Mouse (Mus musculus) c-Kit-negative CD71-positive TER-119-positive erythroid progenitor cells, embryonic 14.5 days (primary cell): Measurements from ENCODE around the gene Mapk14.
"Not testable (repeated sequence)": the region's sequence is repeated elsewhere in the genome, so short reads cannot be mapped to it uniquely, and the experiment has no call there.

Experiments
- DNase-seq: peaks from one replicate; pipeline ENCODE4 v3.0.0-alpha.2; 2013; ENCODE audit warnings: low read depth, low spot score

The Mapk14 gene

GRCm38 (mm10) chr17:28736486-28736885, 45.4 kb downstream of the Mapk14 start:
- no peak for DNase-seq

GRCm38 (mm10) chr17:28737973-28738372, 46.8 kb downstream of the Mapk14 start:
- no peak for DNase-seq

- DNase-seq = no peak
These were observed 48.1 kb downstream of the Mapk14 start for GRCm38 (mm10) chr17:28739244-28739643.

GRCm38 (mm10) chr17:28743145-28743866, 52.2 kb downstream of the Mapk14 start:
- no peak for DNase-seq

- peak; percentile 19 for DNase-seq
These were observed 52.8 kb downstream of the Mapk14 start for GRCm38 (mm10) chr17:28743916-28744315.

GRCm38 (mm10) chr17:28745773-28746172, 54.6 kb downstream of the Mapk14 start:
- DNase-seq = no peak

GRCm38 (mm10) chr17:28748001-28748400, 56.9 kb downstream of the Mapk14 start:
- DNase-seq = no peak

GRCm38 (mm10) chr17:28750580-28750979, 59.5 kb downstream of the Mapk14 start:
- DNase-seq = no peak

GRCm38 (mm10) chr17:28756447-28756846, 65.3 kb downstream of the Mapk14 start:
- DNase-seq = no peak

GRCm38 (mm10) chr17:28757470-28757869, 66.3 kb downstream of the Mapk14 start:
- DNase-seq = no peak

GRCm38 (mm10) chr17:28760736-28761312, 69.7 kb downstream of the Mapk14 start:
- no peak for DNase-seq

GRCm38 (mm10) chr17:28761871-28762270, 70.7 kb downstream of the Mapk14 start:
- peak; percentile 59 for DNase-seq

- no peak for DNase-seq
These were observed 75.1 kb downstream of the Mapk14 start for GRCm38 (mm10) chr17:28766203-28766602.

- no peak for DNase-seq
These were observed 75.8 kb downstream of the Mapk14 start for GRCm38 (mm10) chr17:28766781-28767515.

- no peak for DNase-seq
These were observed 78.2 kb downstream of the Mapk14 start, which contains the start of gene Mapk13 for GRCm38 (mm10) chr17:28769121-28769874. Gene Mapk13, plus strand, starts transcription at chr17:28769297.

GRCm38 (mm10) chr17:28769875-28770421, 78.8 kb downstream of the Mapk14 start:
- no peak for DNase-seq

GRCm38 (mm10) chr17:28771289-28771688, 80.2 kb downstream of the Mapk14 start:
- DNase-seq = no peak

- not testable (repeated sequence) for DNase-seq
These were observed 83.2 kb downstream of the Mapk14 start for GRCm38 (mm10) chr17:28774303-28774702.

GRCm38 (mm10) chr17:28775161-28775560, 84.0 kb downstream of the Mapk14 start:
- DNase-seq = no peak

GRCm38 (mm10) chr17:28776817-28777216, 85.7 kb downstream of the Mapk14 start:
- peak; percentile 16 for DNase-seq

GRCm38 (mm10) chr17:28777231-28778005, 86.3 kb downstream of the Mapk14 start:
- DNase-seq = no peak
